Mouse (Mus musculus) cerebellum, adult 8-10 months (tissue): ENCODE measurements at regions not wholly inside any gene's neighbourhood (a gene's known extent, or its start where the extent isn't known, plus 50 kb on each side); places are given as distances from the start of the nearest gene placed in this dataset.

ENCODE experiments used
- DNase-seq: peaks from one replicate; pipeline ENCODE4 v3.0.0; 2022

GRCm38 (mm10) chr12:92291490-92291889 lies 442.5 kb upstream of the Sel1l start:
- no peak for DNase-seq

- DNase-seq = no peak
These were observed 436.6 kb upstream of the Sel1l start for GRCm38 (mm10) chr12:92285511-92285910.

GRCm38 (mm10) chr12:92280470-92280869 lies 431.5 kb upstream of the Sel1l start:
- no peak for DNase-seq

GRCm38 (mm10) chr12:92251962-92252361 lies 403.0 kb upstream of the Sel1l start:
- no peak for DNase-seq

GRCm38 (mm10) chr12:92246790-92247451 lies 398.0 kb upstream of the Sel1l start:
- no peak for DNase-seq

DNA sequence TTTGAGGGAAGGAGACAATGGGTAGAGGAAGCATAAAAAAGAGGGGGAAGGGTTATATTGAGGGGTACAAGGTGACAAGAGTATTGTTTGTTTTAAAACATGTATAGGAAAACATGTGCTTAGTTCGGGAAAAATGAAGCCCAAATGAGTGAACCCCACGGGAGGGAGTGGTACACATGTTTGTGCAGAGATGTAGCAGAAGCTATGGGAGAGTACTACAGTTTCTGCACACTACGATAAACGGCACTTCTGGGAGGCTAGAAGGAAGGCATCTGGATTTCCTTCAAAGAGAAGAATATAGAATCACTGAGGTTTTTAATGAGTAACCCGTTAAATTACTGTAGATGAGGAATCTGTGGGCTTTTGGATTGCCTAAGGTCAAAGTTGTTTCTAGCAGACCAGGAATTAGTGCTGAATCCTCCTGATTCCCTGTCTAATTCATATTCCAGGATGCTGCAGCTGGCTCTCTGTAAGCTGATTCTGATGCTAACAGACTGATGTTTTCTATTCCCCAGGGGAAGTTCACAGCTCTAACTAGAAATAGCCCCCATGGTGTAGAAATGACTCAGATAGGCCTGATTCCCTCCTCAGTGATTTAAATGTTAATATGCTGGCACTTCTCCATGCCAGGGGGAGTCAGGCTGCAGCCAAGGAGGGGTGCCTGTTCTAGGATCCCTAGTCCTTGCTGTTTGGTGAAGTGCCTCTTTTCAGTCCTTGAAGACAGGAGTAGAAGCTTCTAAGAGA lies 391.2 kb upstream of the Sel1l start:
- DNase-seq = no peak

DNA sequence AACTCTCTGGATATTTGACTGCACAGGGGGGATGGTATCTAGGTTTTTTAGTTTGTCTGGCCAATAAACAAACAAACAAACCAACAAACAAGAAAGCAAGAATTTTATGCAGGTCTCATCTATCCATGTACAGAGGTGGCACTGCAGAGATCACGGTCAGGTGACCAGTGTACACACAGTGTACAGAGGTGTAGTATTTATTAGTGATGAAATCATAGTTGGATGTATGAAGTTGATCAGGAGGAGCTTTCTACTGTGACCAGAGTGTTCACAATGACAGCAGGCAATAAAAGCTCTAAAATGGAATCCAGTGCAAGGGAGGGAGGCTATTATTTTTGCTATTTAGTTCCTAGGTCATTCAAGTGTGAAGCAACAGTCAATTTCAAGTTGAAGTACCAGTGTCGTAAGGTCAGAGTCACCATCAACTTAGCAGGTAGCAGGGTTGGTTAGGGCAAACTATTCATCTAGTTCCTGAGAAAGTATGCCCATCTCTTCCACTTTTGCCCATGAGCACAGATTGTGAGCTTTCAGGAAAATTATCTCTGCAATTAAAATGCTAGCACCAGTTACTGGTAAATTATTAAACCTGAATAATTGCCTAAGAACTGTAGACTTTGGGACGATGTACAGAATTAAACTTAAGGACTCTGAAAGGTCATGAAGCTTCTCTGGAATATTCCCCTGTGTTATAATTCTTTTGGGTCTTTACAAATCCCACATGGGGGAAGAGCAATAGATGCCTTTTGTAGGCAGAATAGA lies 384.9 kb upstream of the Sel1l start:
- DNase-seq = no peak

DNA sequence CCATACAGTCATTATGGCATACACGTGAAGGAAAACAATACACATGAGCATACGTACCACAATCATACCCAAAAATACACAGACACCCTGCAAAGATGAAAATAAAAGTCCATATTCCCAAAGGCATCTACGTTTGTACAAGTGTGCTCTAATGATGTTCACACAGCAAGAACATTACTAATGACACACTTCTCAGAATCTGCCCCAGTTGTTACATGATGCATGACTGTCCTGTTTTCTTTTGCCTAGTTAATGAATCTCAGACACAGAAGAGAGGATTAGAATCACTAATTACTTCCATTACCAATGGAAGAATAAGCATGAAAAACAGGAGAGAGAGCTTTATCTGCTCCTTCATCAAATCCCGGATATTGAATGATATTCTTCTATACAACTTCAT lies 379.6 kb upstream of the Sel1l start:
- DNase-seq = no peak

GRCm38 (mm10) chr12:92203351-92203750 lies 354.4 kb upstream of the Sel1l start:
- no peak for DNase-seq

DNA sequence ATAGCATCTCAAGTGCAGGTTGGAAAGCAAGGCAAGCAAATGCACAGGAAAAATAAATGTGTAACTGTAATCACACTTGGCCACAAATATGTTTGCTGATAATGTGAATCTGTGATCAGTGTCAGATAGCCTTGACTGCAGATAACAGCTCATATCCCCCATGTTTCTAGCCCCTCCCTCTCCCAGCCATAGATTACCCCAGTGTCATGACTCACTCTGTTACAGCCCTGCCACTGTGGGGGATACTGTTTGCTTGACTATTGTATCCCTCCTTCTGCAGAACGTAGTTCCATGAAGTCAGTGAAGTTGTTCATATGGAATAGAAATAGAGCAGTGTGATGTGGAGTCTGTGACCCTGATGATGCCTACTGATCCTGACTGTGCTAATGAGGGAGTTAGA lies 351.6 kb upstream of the Sel1l start:
- DNase-seq = no peak

DNA sequence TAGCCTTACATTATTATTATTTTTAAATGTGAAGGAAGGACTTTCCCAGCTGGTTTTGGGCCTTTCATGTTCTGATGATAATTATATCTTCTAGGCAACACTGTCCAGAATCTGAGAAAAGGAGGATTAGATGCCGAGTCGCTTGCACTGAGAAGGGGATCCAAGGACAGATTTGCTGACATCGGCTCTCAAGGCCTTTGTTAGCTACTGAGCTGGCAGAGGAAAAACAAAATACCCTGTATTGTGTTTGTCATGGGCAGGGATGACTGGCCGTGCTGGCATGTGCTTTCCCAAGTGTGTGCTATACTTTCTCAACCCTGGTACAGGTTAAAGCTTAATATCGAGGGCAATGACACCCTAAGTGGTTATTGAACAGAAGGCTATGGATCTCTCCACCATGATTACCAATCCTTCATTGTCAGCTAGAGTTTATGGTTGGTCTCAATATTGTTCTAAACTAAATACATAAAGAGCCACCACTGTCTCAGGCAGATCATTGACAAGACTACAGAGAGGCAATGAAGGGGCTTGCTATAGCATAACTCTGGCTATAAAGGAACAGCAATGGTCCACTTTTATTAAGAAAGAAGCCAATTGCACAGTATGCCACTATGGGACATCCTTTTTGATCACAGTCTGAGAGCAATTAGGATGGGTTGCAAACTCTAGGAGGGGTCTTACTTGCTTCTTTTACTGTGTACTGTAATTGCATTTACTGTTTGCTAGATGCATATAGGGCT lies 350.0 kb upstream of the Sel1l start:
- no peak for DNase-seq

DNA sequence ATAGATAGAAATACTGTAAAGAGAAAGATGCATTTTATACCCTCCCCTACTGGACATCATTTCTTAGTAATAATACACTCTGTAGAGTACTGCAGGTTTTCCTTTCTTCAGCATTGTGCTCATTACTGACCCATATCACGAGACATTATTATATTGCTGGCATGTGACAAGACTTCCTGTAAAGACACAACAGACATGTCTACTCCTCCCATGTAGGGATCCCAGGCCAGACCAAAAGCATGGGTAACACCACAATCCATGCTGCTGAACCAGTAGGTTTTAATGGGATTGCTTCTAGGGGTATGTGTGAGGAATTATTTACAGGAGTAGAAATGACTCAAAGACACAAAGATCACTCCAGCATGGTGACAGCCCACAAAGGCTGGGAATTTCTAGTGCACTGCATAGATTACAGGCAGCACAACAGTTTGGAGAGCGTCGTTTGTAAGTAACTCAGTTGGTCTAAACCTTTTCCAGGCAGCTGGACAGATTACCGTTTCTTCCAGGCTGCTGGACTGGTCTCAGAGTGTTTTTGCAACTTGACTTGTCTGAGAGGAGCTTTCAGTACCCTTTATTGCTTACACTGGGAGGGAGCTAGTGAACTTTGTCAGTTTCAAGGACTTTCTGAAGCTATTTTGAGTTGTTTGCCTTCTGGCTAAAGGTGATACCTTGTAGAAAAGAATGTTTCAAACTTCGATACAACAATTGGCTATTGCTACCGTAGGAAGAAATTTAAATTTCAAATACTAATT lies 345.2 kb upstream of the Sel1l start:
- DNase-seq = no peak

GRCm38 (mm10) chr12:92193199-92193933 lies 344.4 kb upstream of the Sel1l start:
- DNase-seq = no peak

DNA sequence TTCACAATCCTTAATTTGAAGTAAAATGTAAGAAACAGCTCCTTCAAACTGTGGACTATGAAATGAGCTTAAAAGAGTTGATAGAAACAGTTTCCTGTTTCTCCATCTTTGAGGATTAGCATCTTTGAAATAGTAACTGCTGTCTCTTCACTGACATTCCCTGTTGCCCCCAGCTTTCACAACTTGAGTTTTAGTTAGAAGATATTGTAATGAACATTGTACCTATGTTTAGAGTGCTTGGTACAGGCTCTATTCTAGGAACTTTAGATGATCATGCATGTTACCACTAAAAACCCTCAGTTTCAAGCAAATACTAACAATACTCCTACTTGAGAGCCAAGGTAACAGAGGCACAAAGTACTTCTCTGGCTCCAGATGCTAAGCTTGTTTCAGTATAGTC lies 340.1 kb upstream of the Sel1l start:
- DNase-seq = no peak

DNA sequence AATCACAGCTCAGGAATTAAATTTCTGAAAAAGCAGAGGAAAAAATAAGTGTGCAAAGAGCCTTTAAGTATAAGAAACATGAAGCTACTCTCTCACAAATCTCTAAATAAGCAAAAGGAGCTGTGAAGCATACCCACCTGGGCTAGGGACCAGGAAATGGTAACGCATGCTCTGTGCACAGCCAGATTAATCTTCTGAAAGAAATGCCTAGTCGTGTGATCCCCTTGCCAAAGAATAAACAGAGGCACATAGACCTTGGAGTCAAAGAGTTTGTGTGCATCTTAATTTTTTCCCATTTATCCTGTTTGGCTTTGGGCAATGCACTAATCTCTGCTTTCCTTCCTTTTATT lies 338.2 kb upstream of the Sel1l start:
- DNase-seq = no peak

- DNase-seq = no peak
These were observed 337.6 kb upstream of the Sel1l start for GRCm38 (mm10) chr12:92186448-92187132.

- DNase-seq = no peak
These were observed 330.3 kb upstream of the Sel1l start for GRCm38 (mm10) chr12:92179292-92179691.

DNA sequence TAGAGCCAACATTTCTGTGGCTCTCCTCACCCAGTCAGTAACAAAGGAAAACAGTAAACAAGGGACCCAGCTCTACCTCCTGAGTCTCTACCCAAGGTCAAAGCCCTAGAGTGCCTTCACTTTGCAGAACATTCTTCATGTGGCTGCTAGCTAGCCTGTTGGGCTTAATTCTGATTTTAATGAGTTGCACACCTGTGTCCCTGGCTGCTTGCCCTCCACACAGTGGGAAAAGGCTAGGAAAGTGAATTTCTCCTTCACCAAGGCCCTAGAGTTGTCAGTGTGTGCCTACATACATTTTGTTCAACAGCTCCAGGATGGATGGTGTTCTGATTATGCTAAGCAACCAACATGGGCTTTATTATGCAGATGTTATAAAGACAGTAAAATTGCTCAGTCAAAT lies 307.8 kb upstream of the Sel1l start:
- no peak for DNase-seq

GRCm38 (mm10) chr12:92152922-92153235 lies 303.9 kb upstream of the Sel1l start:
- DNase-seq = no peak

DNA sequence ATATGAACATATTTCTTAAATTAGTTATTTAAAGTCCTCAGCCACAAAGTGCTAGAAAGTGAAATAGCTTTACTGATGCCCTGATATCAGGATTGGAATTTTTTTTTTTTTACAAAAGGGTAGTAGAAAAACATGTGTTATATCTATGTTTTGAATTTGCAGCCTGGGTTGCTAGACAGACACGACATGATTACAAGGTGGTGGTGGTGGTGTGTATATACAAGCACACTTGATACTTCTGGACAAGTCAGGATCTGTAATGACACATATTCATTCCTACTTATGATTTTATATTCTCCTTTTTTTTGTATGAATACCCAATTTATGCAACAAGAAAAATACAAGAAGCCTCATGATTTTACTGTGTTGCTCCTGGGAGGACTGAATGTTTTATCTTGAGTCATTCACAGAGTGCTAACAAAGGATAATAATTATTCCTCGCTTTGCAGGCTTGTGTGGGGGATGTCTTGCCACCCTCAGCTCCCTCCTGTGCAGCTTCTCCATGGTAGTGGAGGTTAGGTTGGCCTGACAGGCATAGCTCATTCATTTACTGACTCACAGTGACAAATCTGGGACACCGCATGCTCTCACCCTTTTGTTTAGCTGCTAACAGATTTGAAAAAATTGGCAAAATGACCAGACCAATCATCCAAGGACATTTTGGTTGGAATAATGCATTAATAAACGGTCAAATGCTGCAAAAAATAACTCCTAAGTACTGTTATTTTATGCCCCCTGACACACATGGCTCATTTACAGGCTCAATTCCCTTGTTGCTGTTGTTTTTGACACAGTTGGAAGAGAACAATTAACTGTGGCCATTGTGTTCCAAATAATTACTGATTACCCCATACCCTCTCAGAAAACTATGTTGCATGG lies 303.3 kb upstream of the Sel1l start:
- no peak for DNase-seq
